Mouse (Mus musculus) embryonic facial prominence, embryonic 14.5 days (tissue): ENCODE data around the gene 1700025G04Rik. TPM values are rescaled to one million over a fixed set of nuclear protein-coding genes. Genes with fewer than 3 reads are reported as not detected.
A peak's percentile ranks its signal among the peaks of the same experiment; 100 is the strongest.

Experiments
- ATAC-seq: fragments of 200-750 bp; cut with Nextera tagmentation; 2 replicates; pipeline ENCODE4 v1.8.0; 2017; ENCODE audit warnings: low read depth, moderate number of reproducible peaks, moderate TSS enrichment
- DNase-seq: peaks from one replicate; pipeline ENCODE4 v3.0.0-alpha.2; 2015; ENCODE audit warnings: low spot score
- H3K27ac ChIP-seq: fragments of 300-500 bp; sonication (generic); replicated peaks from 2 replicates; pipeline ENCODE4 v1.5.1; 2014; ENCODE audit warnings: low read depth, mild to moderate bottlenecking, low read length, moderate library complexity
- H3K27me3 ChIP-seq: fragments of 300-500 bp; sonication (generic); replicated peaks from 2 replicates; pipeline ENCODE4 v1.6.1; 2014; ENCODE audit warnings: low read length; ENCODE audit not compliant: control insufficient read depth, insufficient read depth
- H3K36me3 ChIP-seq: fragments of 300-500 bp; sonication (generic); 2 replicates; pipeline ENCODE4 v1.6.1; 2014; ENCODE audit warnings: low read length, mixed read lengths; ENCODE audit not compliant: control insufficient read depth, insufficient read depth
- H3K4me1 ChIP-seq: fragments of 300-500 bp; sonication (generic); 2 replicates; pipeline ENCODE4 v1.6.1; 2014; ENCODE audit warnings: antibody characterized with exemption, low read length; ENCODE audit not compliant: control insufficient read depth, insufficient read depth
- H3K4me2 ChIP-seq: fragments of 300-500 bp; sonication (generic); 2 replicates; pipeline ENCODE4 v1.6.1; 2014; ENCODE audit warnings: low read depth, mild to moderate bottlenecking, low read length, moderate library complexity, mixed read lengths
- H3K4me3 ChIP-seq: fragments of 300-500 bp; sonication (generic); 2 replicates; pipeline ENCODE4 v1.5.1; 2014; ENCODE audit warnings: low read depth, mild to moderate bottlenecking, low read length
- H3K9ac ChIP-seq: fragments of 300-500 bp; sonication (generic); 2 replicates; pipeline ENCODE4 v1.6.1; 2014; ENCODE audit warnings: low read depth, mild to moderate bottlenecking, low read length, moderate library complexity, mixed read lengths
- H3K9me3 ChIP-seq: fragments of 300-500 bp; sonication (generic); 2 replicates; pipeline ENCODE4 v1.6.1; 2016; ENCODE audit warnings: low read length; ENCODE audit not compliant: control insufficient read depth
- WGBS: fragments of 180-500 bp; shearing (Covaris S2); extraction: QIAGEN DNeasy Blood & Tissue Kit; methylation state at CpG from one replicate; pipeline ENCODE4 v1.1.7; 2014; 5-methylcytosine and 5-hydroxymethylcytosine counted together
- polyA plus RNA-seq: library from polyadenylated mRNA; unstranded; fragments of >200 nt; fragmentation: Nextera tagmentation; extraction: Ambion mirVana; gene quantifications from 2 replicates; pipeline ENCODE4 v1.2.1, GENCODE M21; 2014

The 1700025G04Rik gene
- polyA plus RNA-seq, 1 experiment from 2014 or later = 35.5 TPM

DNA sequence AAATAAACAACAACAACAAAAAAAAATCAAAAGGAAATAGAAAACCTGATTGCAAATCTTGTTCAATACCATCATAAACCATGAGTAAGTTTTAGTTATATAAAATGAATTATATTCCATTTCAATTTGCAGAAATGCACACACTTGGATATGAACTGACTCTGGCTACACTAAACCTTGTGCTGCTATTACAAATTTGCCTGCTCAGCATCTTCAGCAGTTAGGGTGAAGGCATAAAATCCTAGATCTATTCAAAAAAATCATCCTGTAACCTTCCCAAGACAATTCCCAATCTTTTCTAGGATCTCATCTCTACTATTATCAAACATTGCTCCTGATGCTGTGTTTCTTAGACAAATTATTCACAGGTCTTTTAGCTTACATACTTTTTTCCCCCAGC is 22.0 kb downstream of the 1700025G04Rik start:
- DNase-seq (no peak), ATAC-seq (no peak)
- Histone ChIP-seq H3K9ac (no peak overlapping the region), H3K4me1 (peaks cover 9% of the 10 kb centered on the region; the same call in 1 of the 2 replicates), H3K36me3 (no peaks in the 10 kb centered on the region), H3K9me3 (no peaks in the 10 kb centered on the region), H3K4me3 (no peak overlapping the region), H3K27ac (no peak overlapping the region), H3K27me3 (no peaks in the 10 kb centered on the region), H3K4me2 (no peak overlapping the region)

- no peak overlapping the region for H3K4me3 ChIP-seq
- no peaks in the 10 kb centered on the region for H3K27me3 ChIP-seq
- H3K27ac ChIP-seq = no peak overlapping the region
- H3K4me2 ChIP-seq = no peak overlapping the region
- H3K9ac ChIP-seq = no peak overlapping the region
- 0 out of 2 replicates have a peak, but pooled peaks cover 3% of the 10 kb centered on the region for H3K4me1 ChIP-seq
- no peaks in the 10 kb centered on the region for H3K9me3 ChIP-seq
- ATAC-seq (no peak), DNase-seq (no peak)
- H3K36me3 ChIP-seq = no peaks in the 10 kb centered on the region
- WGBS = 97% methylated on average over 7 of the region's 7 CpGs
Measured at GRCm38 (mm10) chr1:152065527-152065926, 24.4 kb downstream of the 1700025G04Rik start.

- H3K9me3 ChIP-seq = no peaks in the 10 kb centered on the region
- no peak overlapping the region for H3K4me2 ChIP-seq
- no peak for ATAC-seq
- DNase-seq = no peak
- H3K36me3 ChIP-seq = no peaks in the 10 kb centered on the region
- H3K4me3 ChIP-seq = no peak overlapping the region
- no peak overlapping the region for H3K9ac ChIP-seq
- no peaks in the 10 kb centered on the region for H3K27me3 ChIP-seq
- peaks cover 5% of the 10 kb centered on the region; the same call in 1 of the 2 replicates for H3K4me1 ChIP-seq
- 87% methylated on average over 11 of the region's 11 CpGs for WGBS
- no peak overlapping the region for H3K27ac ChIP-seq
Measured at GRCm38 (mm10) chr1:152063357-152064145, 26.4 kb downstream of the 1700025G04Rik start.

DNA sequence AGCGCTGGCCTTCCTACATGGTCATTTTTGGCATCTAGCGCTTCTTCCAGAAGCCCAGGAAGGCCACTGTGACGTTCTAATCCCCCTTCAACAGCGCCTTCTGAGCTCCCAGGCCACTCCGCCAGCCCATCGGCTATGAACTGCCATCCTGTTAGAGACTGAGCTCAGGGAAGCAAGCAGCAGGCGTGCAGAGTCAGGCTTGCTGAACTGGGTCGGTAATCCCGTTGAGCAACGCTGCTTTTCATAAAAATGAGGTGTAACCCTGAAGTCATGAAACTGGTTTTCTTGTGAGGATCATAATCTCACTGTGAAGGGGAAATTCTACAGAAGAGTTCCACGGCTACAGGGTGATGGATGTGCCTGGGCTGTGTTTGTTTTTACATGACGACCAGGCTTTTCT is 28.2 kb downstream of the 1700025G04Rik start:
- no peak overlapping the region for H3K27ac ChIP-seq
- DNase-seq (peak; percentile 61), ATAC-seq (peak; percentile 47; the same call in 1 of the 2 replicates)

DNA sequence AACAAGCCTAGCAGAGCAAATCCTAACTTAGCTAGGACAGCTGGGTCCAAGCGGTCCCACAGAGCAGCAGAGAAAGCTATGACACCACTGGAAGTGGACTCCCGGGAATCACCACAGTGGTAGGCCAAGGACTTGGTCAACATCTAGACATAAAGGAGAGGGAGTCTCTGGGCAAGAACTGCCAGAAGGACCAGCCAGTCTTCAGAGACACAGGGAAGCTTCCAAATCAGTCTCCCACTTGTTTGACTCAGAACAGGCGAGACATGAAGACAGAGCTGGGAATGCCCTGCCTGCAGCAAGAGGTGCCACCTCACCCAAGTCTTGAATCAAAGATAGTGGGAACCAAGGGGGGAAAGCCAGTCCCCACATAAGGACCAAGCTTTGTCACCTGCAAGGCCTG is 29.7 kb downstream of the 1700025G04Rik start:
- Histone ChIP-seq H3K4me1 (peaks cover 2% of the 10 kb centered on the region; the same call in 1 of the 2 replicates), H3K36me3 (no peaks in the 10 kb centered on the region), H3K27ac (no peak overlapping the region), H3K4me2 (no peak overlapping the region), H3K9me3 (no peaks in the 10 kb centered on the region), H3K9ac (no peak overlapping the region), H3K27me3 (no peaks in the 10 kb centered on the region), H3K4me3 (no peak overlapping the region)
- WGBS = 93% methylated on average over 3 of the region's 3 CpGs
- DNase-seq (no peak), ATAC-seq (no peak)

More for the DNA sequence above, 28.2 kb downstream of the 1700025G04Rik start:
- no peak overlapping the region for H3K4me2 ChIP-seq
- no peak overlapping the region for H3K9ac ChIP-seq
- H3K36me3 ChIP-seq = no peaks in the 10 kb centered on the region
- no peaks in the 10 kb centered on the region for H3K9me3 ChIP-seq
- H3K4me3 ChIP-seq = no peak overlapping the region
- no peaks in the 10 kb centered on the region for H3K27me3 ChIP-seq
- peaks cover 2% of the 10 kb centered on the region; the same call in 1 of the 2 replicates for H3K4me1 ChIP-seq
- 80% methylated on average over 12 of the region's 12 CpGs for WGBS

- DNase-seq (no peak), ATAC-seq (no peak)
- WGBS = 72% methylated on average over 3 of the region's 3 CpGs
Measured at GRCm38 (mm10) chr1:152058776-152059175, 31.1 kb downstream of the 1700025G04Rik start.

GRCm38 (mm10) chr1:152053112-152053511 is 36.8 kb downstream of the 1700025G04Rik start:
- Histone ChIP-seq H3K27me3 (no peaks in the 10 kb centered on the region), H3K36me3 (no peaks in the 10 kb centered on the region), H3K4me2 (no peak overlapping the region), H3K27ac (no peak overlapping the region), H3K9ac (no peak overlapping the region), H3K4me3 (no peak overlapping the region), H3K4me1 (peaks cover 10% of the 10 kb centered on the region; the same call in 1 of the 2 replicates), H3K9me3 (no peaks in the 10 kb centered on the region)
- WGBS = 79% methylated on average over 5 of the region's 5 CpGs
- ATAC-seq (no peak), DNase-seq (no peak)

More at GRCm38 (mm10) chr1:152058776-152059175, 31.1 kb downstream of the 1700025G04Rik start:
- Histone ChIP-seq H3K36me3 (no peaks in the 10 kb centered on the region), H3K27ac (no peak overlapping the region), H3K9ac (no peak overlapping the region), H3K27me3 (no peaks in the 10 kb centered on the region), H3K9me3 (no peaks in the 10 kb centered on the region), H3K4me2 (no peak overlapping the region), H3K4me3 (no peak overlapping the region), H3K4me1 (peaks cover 2% of the 10 kb centered on the region; the same call in 1 of the 2 replicates)

GRCm38 (mm10) chr1:152051858-152052257 is 38.1 kb downstream of the 1700025G04Rik start:
- Histone ChIP-seq H3K27me3 (no peaks in the 10 kb centered on the region), H3K4me3 (no peak overlapping the region), H3K36me3 (no peaks in the 10 kb centered on the region), H3K4me2 (no peak overlapping the region), H3K9ac (no peak overlapping the region), H3K9me3 (no peaks in the 10 kb centered on the region), H3K4me1 (peaks cover 10% of the 10 kb centered on the region; the same call in 1 of the 2 replicates), H3K27ac (no peak overlapping the region)
- ATAC-seq (no peak), DNase-seq (no peak)
- WGBS = 63% methylated on average over 9 of the region's 9 CpGs

DNA sequence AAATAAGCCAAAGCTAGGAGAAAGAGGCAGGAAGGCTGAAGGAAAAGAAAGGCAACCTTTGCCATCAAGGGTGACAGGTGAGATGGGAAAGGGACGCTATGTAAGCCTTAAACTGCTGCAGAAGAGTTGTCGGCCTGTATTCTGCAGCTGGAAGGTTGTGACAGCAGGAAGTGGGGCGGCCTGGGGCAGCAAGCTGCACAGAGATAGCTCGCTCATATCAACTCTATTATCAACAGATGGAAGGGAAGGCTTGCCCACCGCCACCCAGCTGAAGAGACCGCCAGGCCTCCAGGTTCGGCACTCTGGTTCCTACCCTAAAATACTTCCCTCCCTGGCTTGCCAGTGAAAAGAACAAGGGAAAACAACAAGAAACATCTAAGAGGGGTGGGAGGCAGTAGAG is 39.9 kb downstream of the 1700025G04Rik start:
- Histone ChIP-seq H3K27ac (no peak overlapping the region), H3K9ac (no peak overlapping the region), H3K27me3 (no peaks in the 10 kb centered on the region), H3K4me2 (no peak overlapping the region), H3K4me1 (peaks cover 10% of the 10 kb centered on the region; the same call in 1 of the 2 replicates), H3K4me3 (no peak overlapping the region), H3K36me3 (no peaks in the 10 kb centered on the region), H3K9me3 (no peaks in the 10 kb centered on the region)
- DNase-seq (no peak), ATAC-seq (no peak)
- WGBS = 73% methylated on average over 7 of the region's 7 CpGs
